Mouse (Mus musculus): ENCODE measurements around the gene Lrba. TPM values are rescaled to one million over a fixed set of nuclear protein-coding genes. Genes with fewer than 3 reads are reported as not detected.
A peak's percentile ranks its signal among the peaks of the same experiment; 100 is the strongest.

The Lrba gene
- total RNA-seq, 2 experiments from 2014 or later, result 25.0 to 26.2 TPM

- DNase-seq, result no peak
These were observed 534.9 kb downstream of the Lrba start for GRCm38 (mm10) chr3:86759383-86759782.

- DNase-seq, result no peak
These were observed 535.4 kb downstream of the Lrba start for GRCm38 (mm10) chr3:86759834-86760233.

- no peak for DNase-seq
These were observed 536.0 kb downstream of the Lrba start for GRCm38 (mm10) chr3:86760474-86760873.

- peak; percentile 59 to 71 for DNase-seq
These were observed 536.9 kb downstream of the Lrba start for GRCm38 (mm10) chr3:86761095-86762035.

- DNase-seq, result no peak
These were observed 537.5 kb downstream of the Lrba start for GRCm38 (mm10) chr3:86762036-86762415.

- DNase-seq, result no peak
These were observed 538.0 kb downstream of the Lrba start for GRCm38 (mm10) chr3:86762456-86762855.

GRCm38 (mm10) chr3:86768553-86768952 is 544.1 kb downstream of the Lrba start:
- DNase-seq, result no peak

- no peak for DNase-seq
These were observed 544.5 kb downstream of the Lrba start for GRCm38 (mm10) chr3:86768969-86769368.

GRCm38 (mm10) chr3:86774566-86775443 is 550.3 kb downstream of the Lrba start:
- peak in 1 of 2 experiments; percentile 42 for DNase-seq

GRCm38 (mm10) chr3:86775444-86775828 is 551.0 kb downstream of the Lrba start:
- DNase-seq, result no peak

GRCm38 (mm10) chr3:86779704-86780103 is 555.2 kb downstream of the Lrba start:
- DNase-seq, result no peak

- no peak for DNase-seq
These were observed 559.6 kb downstream of the Lrba start for GRCm38 (mm10) chr3:86784051-86784450.

- no peak for DNase-seq
These were observed 560.5 kb downstream of the Lrba start for GRCm38 (mm10) chr3:86784930-86785329.

- no peak for DNase-seq
These were observed 561.8 kb downstream of the Lrba start for GRCm38 (mm10) chr3:86786280-86786679.

- DNase-seq, result peak; percentile 77 to 87
These were observed 562.4 kb downstream of the Lrba start for GRCm38 (mm10) chr3:86786845-86787351.

- no peak for DNase-seq
These were observed 563.1 kb downstream of the Lrba start for GRCm38 (mm10) chr3:86787423-86788123.

- peak; percentile 54 to 78 for DNase-seq
These were observed 564.2 kb downstream of the Lrba start for GRCm38 (mm10) chr3:86788711-86789110.

- DNase-seq, result peak in 1 of 2 experiments; percentile 33
These were observed 565.3 kb downstream of the Lrba start for GRCm38 (mm10) chr3:86789752-86790151.

- no peak for DNase-seq
These were observed 568.8 kb downstream of the Lrba start for GRCm38 (mm10) chr3:86793264-86793663.

- peak; percentile 26 to 72 for DNase-seq
These were observed 569.3 kb downstream of the Lrba start for GRCm38 (mm10) chr3:86793720-86794191.

GRCm38 (mm10) chr3:86796716-86797115 is 572.2 kb downstream of the Lrba start:
- no peak for DNase-seq

All from heart, adult 18-20 months (tissue).